Mouse (Mus musculus): ENCODE data around the gene Arid3c. TPM values are rescaled to one million over a fixed set of nuclear protein-coding genes. Genes with fewer than 3 reads are reported as not detected.
A peak's percentile ranks its signal among the peaks of the same experiment; 100 is the strongest.

Gene Arid3c
- polyA plus RNA-seq, 1 experiment from 2014 or later = not detected

DNA sequence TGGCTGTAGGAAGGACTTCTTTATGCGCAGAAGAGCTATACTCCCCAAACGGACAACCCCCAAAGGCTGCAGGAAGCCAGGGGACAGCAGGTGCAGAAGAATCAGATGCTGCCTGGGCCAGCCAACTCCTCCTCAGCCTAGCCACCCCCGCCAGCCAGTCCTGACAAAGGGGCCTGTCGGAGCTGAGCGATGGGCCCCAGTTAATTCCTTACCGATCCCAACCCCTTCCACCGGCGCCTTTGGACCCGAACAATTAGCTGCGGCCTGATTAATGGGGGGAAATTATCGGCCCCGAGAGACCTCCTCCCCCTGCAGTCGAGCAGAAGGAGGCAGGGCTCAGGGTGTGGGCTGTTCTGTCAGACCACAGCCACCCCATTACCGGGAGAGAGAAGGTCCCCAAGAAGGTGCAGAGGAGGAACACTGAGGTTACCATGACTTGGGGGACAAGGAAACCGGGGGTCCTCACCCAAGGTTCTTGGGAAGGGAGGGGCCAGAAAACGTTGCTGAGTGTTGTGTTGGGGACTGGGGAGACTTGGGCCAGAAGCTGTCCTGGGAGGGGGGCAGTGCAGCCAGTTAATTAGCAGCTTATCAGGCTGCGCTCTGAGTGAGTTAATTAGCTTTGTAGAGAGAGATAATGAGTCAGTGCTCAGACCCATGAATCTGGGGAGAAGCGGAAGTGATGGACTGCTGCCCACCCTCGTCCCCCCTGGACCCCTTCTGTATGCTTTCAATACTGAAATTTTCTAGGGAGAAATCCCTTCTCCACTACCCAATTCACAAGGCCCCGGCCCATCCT is 3.9 kb downstream of the Arid3c start:
- H3K36me3 ChIP-seq (ENCODE audit: control insufficient read depth, insufficient read depth, low read length) = no peaks in the 10 kb centered on the region
- WGBS = 18% methylated on average over 20 of the region's 20 CpGs
- no peaks in the 10 kb centered on the region for H3K9me3 ChIP-seq (ENCODE audit: control insufficient read depth, low read length)
- no peak overlapping the region for H3K4me3 ChIP-seq (ENCODE audit: control insufficient read depth in 1 of 2, insufficient read depth in 1 of 2, low read depth in 1 of 2, low read length in 2 of 2)
- peaks cover 82% of the 10 kb centered on the region for H3K27me3 ChIP-seq (ENCODE audit: control insufficient read depth, insufficient read depth, low read length)
- no peak overlapping the region for H3K4me2 ChIP-seq (ENCODE audit: low read length)
- H3K9ac ChIP-seq (ENCODE audit: low read length) = no peak overlapping the region
- H3K4me1 ChIP-seq (ENCODE audit: control insufficient read depth in 2 of 2, insufficient read depth in 2 of 2, low read length in 2 of 2) = peaks cover 0 to 13% of the 10 kb centered on the region in 2 experiments; a peak in 2 of 4 replicates
- ATAC-seq (ENCODE audit: insufficient number of reproducible peaks, insufficient read depth, low FRiP score, low read depth) = no peak
- H3K27ac ChIP-seq (replicated peaks in 1 of 2; ENCODE audit: control insufficient read depth in 1 of 2, insufficient read depth in 1 of 2, low read depth in 2 of 2, low read length in 2 of 2) = no peak overlapping the region

DNA sequence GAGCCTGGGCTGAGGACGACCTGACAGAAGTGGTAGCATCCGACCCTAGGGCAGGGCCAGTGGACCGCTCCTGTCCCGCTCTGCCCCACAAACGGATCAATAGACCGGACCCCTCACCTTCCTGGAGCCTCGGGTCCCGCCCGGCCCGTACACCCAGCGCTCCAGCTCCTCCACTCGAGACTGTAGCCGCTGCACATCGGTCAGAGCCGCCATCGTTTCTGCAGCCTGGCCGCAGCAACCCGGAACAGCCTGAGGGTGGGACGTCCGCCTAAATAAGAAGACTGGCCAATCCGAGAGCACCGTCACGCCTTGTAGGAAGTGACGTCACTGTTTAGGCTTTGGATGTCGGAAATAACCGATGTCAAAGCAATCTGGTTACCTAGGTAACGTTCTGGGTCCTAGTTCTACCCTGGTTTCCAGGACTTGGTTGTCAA is 8.0 kb downstream of the Arid3c start, which contains the start of gene Dctn3:
Gene Dctn3, minus strand, starts transcription at position 253 of the 434 bp plus-strand sequence.
- H3K9ac ChIP-seq (ENCODE audit: low read length) = peak within 1 kb of the TSS; percentile 82
- peak; percentile 86 for ATAC-seq (ENCODE audit: insufficient number of reproducible peaks, insufficient read depth, low FRiP score, low read depth)
- under 1% methylated on average over 27 of the region's 27 CpGs for WGBS
- peak within 1 kb of the TSS; percentile 65 to 94 for H3K4me3 ChIP-seq (ENCODE audit: control insufficient read depth in 1 of 2, insufficient read depth in 1 of 2, low read depth in 1 of 2, low read length in 2 of 2)
- peak within 1 kb of the TSS; percentile 68 for H3K4me2 ChIP-seq (ENCODE audit: low read length)
- no peaks in the 10 kb centered on the region for H3K9me3 ChIP-seq (ENCODE audit: control insufficient read depth, low read length)
- no peak within 1 kb of the TSS for H3K27ac ChIP-seq (replicated peaks in 1 of 2; ENCODE audit: control insufficient read depth in 1 of 2, insufficient read depth in 1 of 2, low read depth in 2 of 2, low read length in 2 of 2)
- H3K27me3 ChIP-seq (ENCODE audit: control insufficient read depth, insufficient read depth, low read length) = peaks cover 45% of the 10 kb centered on the region
- peaks cover 0 to 8% of the 10 kb centered on the region in 2 experiments; a peak in 2 of 4 replicates for H3K4me1 ChIP-seq (ENCODE audit: control insufficient read depth in 2 of 2, insufficient read depth in 2 of 2, low read length in 2 of 2)
- H3K36me3 ChIP-seq (ENCODE audit: control insufficient read depth, insufficient read depth, low read length) = peaks cover 28% of the 10 kb centered on the region

DNA sequence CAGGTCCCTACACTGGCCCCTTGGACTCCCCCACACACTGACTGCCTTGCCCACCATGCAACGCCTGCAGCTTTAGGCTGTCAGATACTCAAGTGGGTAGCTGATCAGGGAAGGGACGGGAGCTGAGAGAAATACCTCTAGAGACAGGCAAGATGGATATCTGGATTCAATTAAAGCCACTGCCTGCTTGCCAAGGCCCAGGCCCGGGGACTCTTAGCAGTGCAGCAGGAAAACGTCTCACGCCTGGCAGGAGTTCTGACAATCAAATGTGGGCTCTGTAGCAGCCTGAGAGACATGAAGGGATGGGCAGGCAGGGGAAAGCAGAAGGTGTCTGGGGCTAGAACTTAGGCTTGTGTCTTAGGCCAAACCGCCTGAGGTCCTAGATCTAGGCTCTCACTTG is 14.1 kb downstream of the Arid3c start:
- H3K9ac ChIP-seq (ENCODE audit: low read length) = no peak overlapping the region
- peaks cover 50% of the 10 kb centered on the region for H3K36me3 ChIP-seq (ENCODE audit: control insufficient read depth, insufficient read depth, low read length)
- no peak for ATAC-seq (ENCODE audit: insufficient number of reproducible peaks, insufficient read depth, low FRiP score, low read depth)
- 51% methylated on average over 6 of the region's 6 CpGs for WGBS
- H3K4me3 ChIP-seq (ENCODE audit: control insufficient read depth in 1 of 2, insufficient read depth in 1 of 2, low read depth in 1 of 2, low read length in 2 of 2) = no peak overlapping the region
- H3K27ac ChIP-seq (replicated peaks in 1 of 2; ENCODE audit: control insufficient read depth in 1 of 2, insufficient read depth in 1 of 2, low read depth in 2 of 2, low read length in 2 of 2) = no peak overlapping the region
- peaks cover 13 to 15% of the 10 kb centered on the region in 2 experiments for H3K4me1 ChIP-seq (ENCODE audit: control insufficient read depth in 2 of 2, insufficient read depth in 2 of 2, low read length in 2 of 2)
- no peaks in the 10 kb centered on the region for H3K27me3 ChIP-seq (ENCODE audit: control insufficient read depth, insufficient read depth, low read length)
- no peak overlapping the region for H3K4me2 ChIP-seq (ENCODE audit: low read length)
- H3K9me3 ChIP-seq (ENCODE audit: control insufficient read depth, low read length) = no peaks in the 10 kb centered on the region

DNA sequence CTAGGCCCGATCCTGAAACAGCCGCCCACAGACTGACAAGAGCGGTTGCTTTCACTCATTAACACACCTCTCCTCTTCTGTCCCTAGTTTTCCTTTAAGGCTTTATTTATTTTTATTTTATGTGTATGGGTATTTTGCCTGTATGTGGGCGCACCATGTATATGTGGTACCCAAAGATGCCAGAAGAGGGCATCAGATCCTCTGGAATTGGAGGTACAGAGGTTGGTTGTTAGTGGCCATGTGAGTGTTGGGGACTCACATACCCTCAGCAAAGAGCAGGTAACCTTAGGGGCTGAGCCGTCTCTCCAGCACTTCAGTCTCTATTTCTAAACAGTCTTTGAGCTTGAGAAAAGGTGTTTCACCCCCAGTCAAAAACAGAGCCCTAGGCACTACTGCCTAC is 15.3 kb downstream of the Arid3c start:
- WGBS = 85% methylated on average over 5 of the region's 5 CpGs
- no peaks in the 10 kb centered on the region for H3K9me3 ChIP-seq (ENCODE audit: control insufficient read depth, low read length)
- H3K27me3 ChIP-seq (ENCODE audit: control insufficient read depth, insufficient read depth, low read length) = no peaks in the 10 kb centered on the region
- no peak for ATAC-seq (ENCODE audit: insufficient number of reproducible peaks, insufficient read depth, low FRiP score, low read depth)
- H3K4me1 ChIP-seq (ENCODE audit: control insufficient read depth in 2 of 2, insufficient read depth in 2 of 2, low read length in 2 of 2) = peaks cover 17% of the 10 kb centered on the region in 2 experiments
- no peak overlapping the region for H3K4me2 ChIP-seq (ENCODE audit: low read length)
- peaks cover 60% of the 10 kb centered on the region for H3K36me3 ChIP-seq (ENCODE audit: control insufficient read depth, insufficient read depth, low read length)
- no peak overlapping the region for H3K27ac ChIP-seq (replicated peaks in 1 of 2; ENCODE audit: control insufficient read depth in 1 of 2, insufficient read depth in 1 of 2, low read depth in 2 of 2, low read length in 2 of 2)
- no peak overlapping the region for H3K4me3 ChIP-seq (ENCODE audit: control insufficient read depth in 1 of 2, insufficient read depth in 1 of 2, low read depth in 1 of 2, low read length in 2 of 2)
- H3K9ac ChIP-seq (ENCODE audit: low read length) = no peak overlapping the region

- Histone ChIP-seq H3K27me3 (ENCODE audit: control insufficient read depth, insufficient read depth, low read length) (no peaks in the 10 kb centered on the region), H3K4me1 (ENCODE audit: control insufficient read depth in 2 of 2, insufficient read depth in 2 of 2, low read length in 2 of 2) (peaks cover 17% of the 10 kb centered on the region in 2 experiments), H3K4me3 (ENCODE audit: control insufficient read depth in 1 of 2, insufficient read depth in 1 of 2, low read depth in 1 of 2, low read length in 2 of 2) (no peak overlapping the region), H3K9me3 (ENCODE audit: control insufficient read depth, low read length) (no peaks in the 10 kb centered on the region), H3K4me2 (ENCODE audit: low read length) (no peak overlapping the region), H3K9ac (ENCODE audit: low read length) (no peak overlapping the region), H3K27ac (replicated peaks in 1 of 2; ENCODE audit: control insufficient read depth in 1 of 2, insufficient read depth in 1 of 2, low read depth in 2 of 2, low read length in 2 of 2) (no peak overlapping the region), H3K36me3 (ENCODE audit: control insufficient read depth, insufficient read depth, low read length) (peaks cover 55% of the 10 kb centered on the region)
- 72% methylated on average over 8 of the region's 8 CpGs for WGBS
- ATAC-seq (ENCODE audit: insufficient number of reproducible peaks, insufficient read depth, low FRiP score, low read depth) = no peak
Observed at GRCm38 (mm10) chr4:41715082-41715481, 15.9 kb downstream of the Arid3c start.

DNA sequence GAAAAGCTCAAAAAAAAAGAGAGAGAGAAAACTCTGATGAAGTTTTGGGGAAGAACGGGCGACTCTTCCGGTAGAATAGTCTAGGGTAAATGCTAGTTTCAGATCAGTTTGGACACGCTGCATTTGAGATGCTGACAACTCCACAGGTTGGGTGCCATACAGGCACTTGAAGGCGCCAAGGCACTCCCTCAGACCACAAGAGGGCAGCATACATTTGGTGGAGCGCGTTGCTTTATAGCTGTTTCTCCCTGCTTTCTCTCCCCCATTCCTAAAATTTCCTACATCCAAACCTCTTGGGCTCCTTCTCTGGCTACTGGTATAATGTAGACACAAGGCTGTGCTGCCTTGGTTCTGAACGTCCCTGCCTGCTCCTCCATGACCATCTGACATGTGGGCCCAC is 16.7 kb downstream of the Arid3c start:
- H3K36me3 ChIP-seq (ENCODE audit: control insufficient read depth, insufficient read depth, low read length) = peaks cover 47% of the 10 kb centered on the region
- WGBS = 22% methylated on average over 8 of the region's 8 CpGs

DNA sequence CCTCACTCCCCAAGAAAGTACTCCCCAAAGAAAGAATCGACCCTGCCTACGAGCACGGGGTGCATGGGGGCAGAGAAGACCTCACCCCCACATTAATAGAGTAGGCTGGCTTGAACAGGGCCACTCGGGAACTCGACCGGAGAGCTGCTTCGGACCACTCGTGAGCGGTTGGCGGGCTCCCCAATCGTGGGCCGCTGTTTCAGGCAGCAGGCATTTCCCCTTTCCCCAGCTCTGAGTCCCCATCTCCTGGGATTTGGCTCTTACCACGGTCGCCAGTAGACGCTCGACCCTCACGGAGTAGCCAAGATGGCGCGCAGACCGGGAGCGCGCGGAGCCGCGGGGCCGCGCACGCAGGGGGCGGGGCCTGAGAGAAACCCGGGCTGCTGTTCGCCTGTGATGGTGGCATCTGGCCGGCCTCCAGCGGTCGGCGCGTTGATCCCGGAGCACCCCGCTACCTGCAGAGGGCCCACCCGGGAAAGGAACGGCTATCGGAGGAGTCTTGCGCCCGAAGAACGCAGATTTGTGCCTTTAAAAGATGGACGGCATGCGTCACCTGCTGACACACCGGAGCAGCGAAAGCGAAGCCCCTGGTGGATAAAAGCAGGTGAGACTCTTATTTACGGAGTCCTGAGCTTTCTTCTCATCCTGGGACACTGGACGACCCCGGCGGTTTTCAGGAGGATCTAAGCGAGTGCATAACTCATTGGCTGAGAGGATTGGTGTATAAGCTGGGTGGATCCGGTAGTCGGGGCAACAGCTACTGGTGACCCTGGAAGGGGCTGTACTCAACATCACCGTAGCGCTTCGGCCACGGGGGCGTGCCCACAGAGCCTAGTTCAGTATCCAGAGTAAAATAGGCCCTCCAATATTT is 17.5 kb downstream of the Arid3c start, which contains the start of gene Rpp25l:
Gene Rpp25l, minus strand, starts transcription at position 338 of the 871 bp plus-strand sequence.
- under 1% methylated on average over 61 of the region's 61 CpGs for WGBS
- H3K27ac ChIP-seq (replicated peaks in 1 of 2; ENCODE audit: control insufficient read depth in 1 of 2, insufficient read depth in 1 of 2, low read depth in 2 of 2, low read length in 2 of 2) = peak within 1 kb of the TSS; percentile 35 to 64
- no peaks in the 10 kb centered on the region for H3K9me3 ChIP-seq (ENCODE audit: control insufficient read depth, low read length)
- H3K9ac ChIP-seq (ENCODE audit: low read length) = peak within 1 kb of the TSS; percentile 97
- H3K4me2 ChIP-seq (ENCODE audit: low read length) = peak within 1 kb of the TSS; percentile 95
- peaks cover 17% of the 10 kb centered on the region in 2 experiments for H3K4me1 ChIP-seq (ENCODE audit: control insufficient read depth in 2 of 2, insufficient read depth in 2 of 2, low read length in 2 of 2)
- no peaks in the 10 kb centered on the region for H3K27me3 ChIP-seq (ENCODE audit: control insufficient read depth, insufficient read depth, low read length)
- peaks cover 39% of the 10 kb centered on the region for H3K36me3 ChIP-seq (ENCODE audit: control insufficient read depth, insufficient read depth, low read length)
- peak; percentile 48 for ATAC-seq (ENCODE audit: insufficient number of reproducible peaks, insufficient read depth, low FRiP score, low read depth)
- peak within 1 kb of the TSS; percentile 70 to 95 for H3K4me3 ChIP-seq (ENCODE audit: control insufficient read depth in 1 of 2, insufficient read depth in 1 of 2, low read depth in 1 of 2, low read length in 2 of 2)

More for the DNA sequence above, 16.7 kb downstream of the Arid3c start:
- no peak for ATAC-seq (ENCODE audit: insufficient number of reproducible peaks, insufficient read depth, low FRiP score, low read depth)
- H3K4me2 ChIP-seq (ENCODE audit: low read length) = peak overlapping the region; percentile 95
- H3K9ac ChIP-seq (ENCODE audit: low read length) = no peak overlapping the region; the same call in 1 of the 2 replicates
- H3K9me3 ChIP-seq (ENCODE audit: control insufficient read depth, low read length) = no peaks in the 10 kb centered on the region
- H3K4me1 ChIP-seq (ENCODE audit: control insufficient read depth in 2 of 2, insufficient read depth in 2 of 2, low read length in 2 of 2) = peaks cover 17% of the 10 kb centered on the region in 2 experiments
- no peak overlapping the region for H3K27ac ChIP-seq (replicated peaks in 1 of 2; ENCODE audit: control insufficient read depth in 1 of 2, insufficient read depth in 1 of 2, low read depth in 2 of 2, low read length in 2 of 2)
- H3K4me3 ChIP-seq (ENCODE audit: control insufficient read depth in 1 of 2, insufficient read depth in 1 of 2, low read depth in 1 of 2, low read length in 2 of 2) = peak overlapping the region in 1 of 2 experiments; percentile 95; a peak in 2 of 4 replicates
- no peaks in the 10 kb centered on the region for H3K27me3 ChIP-seq (ENCODE audit: control insufficient read depth, insufficient read depth, low read length)

Measured in heart, embryonic 14.5 days (tissue).